Mouse (Mus musculus): Measurements from ENCODE around the gene Chid1. TPM values are rescaled to one million over a fixed set of nuclear protein-coding genes. Genes with fewer than 3 reads are reported as not detected.

Chid1 gene
- polyA plus RNA-seq, 1 experiment from 2014 or later, result 25.0 TPM

DNA sequence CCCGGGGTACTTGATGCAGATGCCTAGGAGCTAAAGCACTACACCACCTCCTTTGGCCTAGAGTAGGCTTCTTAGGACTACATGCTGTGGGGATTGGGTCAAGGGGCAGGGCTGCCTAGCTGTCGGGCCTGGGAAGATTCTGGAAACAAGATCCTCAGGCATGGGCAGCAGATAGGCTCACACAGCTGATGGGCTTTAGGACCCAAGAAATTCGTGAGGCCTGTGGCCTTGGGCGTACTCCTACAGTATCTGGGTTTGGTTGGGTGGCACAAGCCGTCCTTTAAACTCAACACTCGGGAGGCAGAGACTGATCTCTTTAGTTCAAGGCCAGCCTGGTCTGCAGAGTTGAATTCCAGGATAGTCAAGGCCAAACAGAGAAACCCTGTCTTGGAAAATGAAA lies 67.4 kb downstream of the Chid1 start:
- H3K4me3 ChIP-seq (ENCODE audit: inconsistent target), result no peak overlapping the region
- WGBS (ENCODE audit: missing documents), result 89% methylated on average over 6 of the region's 6 CpGs
- no peak overlapping the region for H3K27ac ChIP-seq
- peaks cover 17% of the 10 kb centered on the region; the same call in 1 of the 2 replicates for H3K36me3 ChIP-seq (ENCODE audit: inconsistent target)
- H3K79me2 ChIP-seq (ENCODE audit: inconsistent target), result peaks cover 73% of the 10 kb centered on the region

DNA sequence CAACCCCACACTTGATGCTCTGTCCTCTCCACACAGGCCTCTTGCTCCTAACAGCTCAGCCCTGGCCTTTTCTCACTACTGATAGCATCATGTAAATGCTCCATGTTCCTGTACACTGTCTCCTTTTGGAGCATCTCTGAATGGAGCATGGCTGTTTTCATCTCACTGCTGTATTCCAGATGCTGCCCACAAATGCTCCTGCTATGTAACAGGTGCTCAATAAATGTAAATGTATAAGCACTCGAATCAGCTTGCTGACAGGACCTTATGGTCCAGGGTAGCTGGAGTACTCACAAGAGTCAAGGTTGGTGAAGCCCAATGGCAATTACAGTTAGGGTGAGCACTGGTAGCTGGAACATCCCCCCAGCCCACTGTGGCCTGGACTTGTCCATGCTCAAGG lies 68.4 kb downstream of the Chid1 start:
- H3K79me2 ChIP-seq (ENCODE audit: inconsistent target), result peaks cover 63% of the 10 kb centered on the region
- WGBS (ENCODE audit: missing documents), result 100% methylated on average over 1 of the region's 1 CpGs
- H3K27ac ChIP-seq, result no peak overlapping the region
- peaks cover 17% of the 10 kb centered on the region; the same call in 1 of the 2 replicates for H3K36me3 ChIP-seq (ENCODE audit: inconsistent target)
- H3K4me3 ChIP-seq (ENCODE audit: inconsistent target), result no peak overlapping the region

GRCm38 (mm10) chr7:141470637-141470944 lies 69.1 kb downstream of the Chid1 start:
- WGBS (ENCODE audit: missing documents), result 89% methylated on average over 8 of the region's 10 CpGs
- Histone ChIP-seq H3K79me2 (ENCODE audit: inconsistent target) (peaks cover 62% of the 10 kb centered on the region), H3K36me3 (ENCODE audit: inconsistent target) (peaks cover 17% of the 10 kb centered on the region; the same call in 1 of the 2 replicates), H3K27ac (no peak overlapping the region), H3K4me3 (ENCODE audit: inconsistent target) (no peak overlapping the region)

GRCm38 (mm10) chr7:141469901-141470636 lies 69.6 kb downstream of the Chid1 start:
- H3K36me3 ChIP-seq (ENCODE audit: inconsistent target), result peaks cover 17% of the 10 kb centered on the region; the same call in 1 of the 2 replicates
- 94% methylated on average over 17 of the region's 18 CpGs for WGBS (ENCODE audit: missing documents)
- no peak overlapping the region for H3K4me3 ChIP-seq (ENCODE audit: inconsistent target)
- no peak overlapping the region; the same call in 1 of the 2 replicates for H3K27ac ChIP-seq
- H3K79me2 ChIP-seq (ENCODE audit: inconsistent target), result peaks cover 62% of the 10 kb centered on the region

- WGBS (ENCODE audit: missing documents), result 97% methylated on average over 6 of the region's 6 CpGs
- Histone ChIP-seq H3K27ac (peak overlapping the region; percentile 82), H3K36me3 (ENCODE audit: inconsistent target) (peaks cover 17% of the 10 kb centered on the region; the same call in 1 of the 2 replicates), H3K79me2 (ENCODE audit: inconsistent target) (peaks cover 56% of the 10 kb centered on the region), H3K4me3 (ENCODE audit: inconsistent target) (peak overlapping the region; percentile 92)
Measured at GRCm38 (mm10) chr7:141469352-141469751, 70.3 kb downstream of the Chid1 start.

GRCm38 (mm10) chr7:141468522-141469211 lies 71.0 kb downstream of the Chid1 start:
- Histone ChIP-seq H3K79me2 (ENCODE audit: inconsistent target) (peaks cover 50% of the 10 kb centered on the region), H3K4me3 (ENCODE audit: inconsistent target) (peak overlapping the region; percentile 92), H3K27ac (peak overlapping the region; percentile 82), H3K36me3 (ENCODE audit: inconsistent target) (peaks cover 17% of the 10 kb centered on the region; the same call in 1 of the 2 replicates)
- 4% methylated on average over 8 of the region's 8 CpGs for WGBS (ENCODE audit: missing documents)

DNA sequence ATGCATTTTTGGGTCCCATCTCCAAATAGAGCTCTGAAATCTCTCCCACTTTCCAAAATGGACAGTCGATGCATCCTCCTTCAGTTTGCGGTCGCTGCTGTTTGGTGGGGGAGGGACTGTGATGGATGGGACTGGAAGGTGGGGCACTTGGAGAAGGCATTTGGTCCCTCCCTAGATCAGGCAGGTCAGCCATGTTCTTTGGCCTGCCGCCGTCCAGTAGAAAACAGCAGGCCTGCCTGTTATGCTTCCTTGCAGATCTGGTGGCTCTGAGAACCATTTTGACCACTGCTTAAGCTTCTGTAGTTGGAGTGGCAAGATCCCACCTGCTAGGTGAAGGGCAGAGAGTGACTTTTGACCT lies 71.5 kb downstream of the Chid1 start:
- Histone ChIP-seq H3K27ac (peak overlapping the region; percentile 82), H3K36me3 (ENCODE audit: inconsistent target) (peaks cover 17% of the 10 kb centered on the region; the same call in 1 of the 2 replicates), H3K4me3 (ENCODE audit: inconsistent target) (peak overlapping the region; percentile 92), H3K79me2 (ENCODE audit: inconsistent target) (peaks cover 44% of the 10 kb centered on the region)
- WGBS (ENCODE audit: missing documents), result 36% methylated on average over 5 of the region's 5 CpGs

GRCm38 (mm10) chr7:141467230-141468030 lies 72.2 kb downstream of the Chid1 start, which contains the start of gene Cd151:
TSS of gene Cd151 (plus strand) at chr7:141467392.
- WGBS (ENCODE audit: missing documents), result 1% methylated on average over 46 of the region's 52 CpGs
- H3K36me3 ChIP-seq (ENCODE audit: inconsistent target), result peaks cover 16% of the 10 kb centered on the region; the same call in 1 of the 2 replicates
- H3K79me2 ChIP-seq (ENCODE audit: inconsistent target), result peaks cover 38% of the 10 kb centered on the region
- H3K27ac ChIP-seq, result peak within 1 kb of the TSS; percentile 82
- H3K4me3 ChIP-seq (ENCODE audit: inconsistent target), result peak within 1 kb of the TSS; percentile 92

DNA sequence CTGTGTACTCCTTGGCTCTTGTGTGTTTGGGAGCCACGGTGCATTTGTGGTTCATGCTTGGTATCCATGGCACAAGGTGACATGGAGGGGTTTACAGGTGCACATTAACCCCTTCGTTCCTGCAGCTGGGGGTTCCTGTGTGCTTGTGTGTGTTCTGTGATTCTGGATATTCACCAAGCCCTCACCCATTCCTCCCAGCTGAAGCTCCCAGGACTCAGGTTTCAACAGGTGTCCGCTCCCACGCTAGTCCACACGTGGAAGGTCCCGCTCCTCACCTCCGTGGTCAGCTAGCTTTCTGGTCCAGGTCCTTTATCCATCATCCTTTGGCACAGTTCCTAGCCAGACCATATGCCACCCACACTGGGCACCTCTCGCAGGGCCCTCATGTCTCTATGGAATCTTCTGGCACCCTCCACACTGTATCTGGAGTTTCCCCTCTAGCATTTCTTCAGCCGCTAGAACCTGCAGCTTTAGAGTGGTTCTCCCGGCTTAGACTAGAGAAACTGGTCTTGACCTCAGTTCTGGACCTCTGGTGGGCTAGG lies 73.0 kb downstream of the Chid1 start:
- WGBS (ENCODE audit: missing documents), result 76% methylated on average over 10 of the region's 10 CpGs
- peak overlapping the region; percentile 78 for H3K27ac ChIP-seq
- H3K4me3 ChIP-seq (ENCODE audit: inconsistent target), result no peak overlapping the region; the same call in 1 of the 2 replicates
- H3K36me3 ChIP-seq (ENCODE audit: inconsistent target), result peaks cover 12% of the 10 kb centered on the region; the same call in 1 of the 2 replicates
- H3K79me2 ChIP-seq (ENCODE audit: inconsistent target), result peaks cover 40% of the 10 kb centered on the region

DNA sequence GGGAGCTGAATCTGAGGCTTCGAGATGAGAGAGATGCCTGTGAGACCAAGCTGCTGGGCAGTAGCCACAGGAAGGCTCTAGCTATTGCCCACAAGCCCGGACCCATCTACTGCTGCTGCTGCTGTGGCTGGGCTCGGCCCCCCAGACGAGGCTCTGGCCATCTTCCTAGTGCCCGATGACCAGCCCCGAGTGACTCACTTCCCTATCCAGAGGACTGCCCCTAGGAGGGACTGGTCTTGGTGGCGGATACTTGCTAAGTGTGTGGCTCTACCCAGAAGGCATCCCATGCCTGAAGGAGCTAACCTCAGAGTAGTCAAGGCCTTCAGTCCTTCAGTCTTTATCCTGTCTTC lies 73.6 kb downstream of the Chid1 start:
- peaks cover 9% of the 10 kb centered on the region; the same call in 1 of the 2 replicates for H3K36me3 ChIP-seq (ENCODE audit: inconsistent target)
- H3K4me3 ChIP-seq (ENCODE audit: inconsistent target), result peak overlapping the region; percentile 2; the same call in 1 of the 2 replicates
- WGBS (ENCODE audit: missing documents), result 31% methylated on average over 6 of the region's 7 CpGs
- H3K27ac ChIP-seq, result peak overlapping the region; percentile 78
- peaks cover 40% of the 10 kb centered on the region for H3K79me2 ChIP-seq (ENCODE audit: inconsistent target)

DNA sequence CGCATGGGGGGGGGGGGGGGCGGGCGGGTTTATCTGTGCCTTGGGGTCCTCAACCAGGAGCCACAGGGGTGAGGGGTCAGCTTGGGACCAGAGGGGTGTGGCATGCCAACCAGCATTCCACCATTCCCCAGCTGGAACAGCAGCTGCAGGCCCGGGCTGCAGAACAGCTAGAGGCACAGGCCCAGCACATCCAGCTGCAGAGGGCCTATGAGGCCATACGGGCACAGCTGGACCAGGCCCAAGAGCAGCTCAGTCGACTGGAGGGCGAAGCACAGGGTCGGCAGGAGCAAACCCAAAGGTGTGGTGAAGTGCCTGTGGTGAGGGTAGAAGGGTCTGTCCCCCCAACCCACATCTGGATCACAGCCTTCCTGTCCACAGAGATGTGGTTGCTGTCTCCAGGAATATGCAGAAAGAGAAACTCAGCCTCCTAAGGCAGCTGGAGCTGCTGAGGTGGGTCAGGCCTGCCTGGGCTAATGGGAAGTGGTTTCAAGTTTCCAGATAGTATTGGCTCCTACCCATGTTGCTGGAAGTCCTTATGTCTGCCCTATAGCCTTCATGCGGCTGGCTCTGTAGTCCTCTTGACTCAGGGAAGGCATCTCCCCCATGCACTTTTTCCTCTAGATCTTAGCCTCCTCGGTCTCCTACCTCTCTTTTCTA lies 74.1 kb downstream of the Chid1 start:
- Histone ChIP-seq H3K4me3 (ENCODE audit: inconsistent target) (peak overlapping the region; percentile 2; the same call in 1 of the 2 replicates), H3K79me2 (ENCODE audit: inconsistent target) (peaks cover 38% of the 10 kb centered on the region), H3K27ac (peak overlapping the region; percentile 78), H3K36me3 (ENCODE audit: inconsistent target) (peaks cover 6% of the 10 kb centered on the region; the same call in 1 of the 2 replicates)
- WGBS (ENCODE audit: missing documents), result 57% methylated on average over 9 of the region's 10 CpGs

DNA sequence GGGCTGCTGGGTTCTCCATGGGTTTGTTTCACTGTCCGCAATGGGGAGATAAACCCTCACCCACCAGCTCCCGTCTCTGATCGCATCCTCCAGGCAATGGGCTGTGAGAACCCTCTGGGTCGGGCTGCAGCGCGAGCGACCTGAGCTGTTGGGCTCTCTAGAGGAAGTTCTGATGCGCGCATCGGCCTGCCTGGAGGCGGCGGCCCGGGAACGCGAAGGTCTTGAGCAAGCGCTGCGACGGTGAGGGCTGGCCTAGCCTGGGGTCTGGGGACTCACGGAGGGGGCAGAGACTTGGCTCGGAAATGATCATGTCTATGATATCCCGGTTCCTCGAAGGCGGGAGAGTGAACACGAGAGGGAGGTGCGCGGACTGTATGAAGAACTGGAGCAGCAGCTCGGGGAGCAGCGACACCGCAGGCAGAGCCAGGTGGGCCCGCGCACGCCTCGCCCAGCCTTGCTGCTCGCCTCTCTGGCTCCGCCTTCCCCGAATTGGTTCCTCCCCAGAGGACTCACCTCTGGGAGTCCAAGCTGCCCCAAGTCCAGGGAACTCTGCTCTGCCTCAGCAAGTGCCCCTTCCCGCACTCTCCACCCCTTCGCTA lies 75.0 kb downstream of the Chid1 start:
- Histone ChIP-seq H3K36me3 (ENCODE audit: inconsistent target) (no peaks in the 10 kb centered on the region; the same call in 1 of the 2 replicates), H3K27ac (no peak overlapping the region), H3K4me3 (ENCODE audit: inconsistent target) (no peak overlapping the region), H3K79me2 (ENCODE audit: inconsistent target) (peaks cover 30% of the 10 kb centered on the region)
- WGBS (ENCODE audit: missing documents), result 28% methylated on average over 38 of the region's 38 CpGs

DNA sequence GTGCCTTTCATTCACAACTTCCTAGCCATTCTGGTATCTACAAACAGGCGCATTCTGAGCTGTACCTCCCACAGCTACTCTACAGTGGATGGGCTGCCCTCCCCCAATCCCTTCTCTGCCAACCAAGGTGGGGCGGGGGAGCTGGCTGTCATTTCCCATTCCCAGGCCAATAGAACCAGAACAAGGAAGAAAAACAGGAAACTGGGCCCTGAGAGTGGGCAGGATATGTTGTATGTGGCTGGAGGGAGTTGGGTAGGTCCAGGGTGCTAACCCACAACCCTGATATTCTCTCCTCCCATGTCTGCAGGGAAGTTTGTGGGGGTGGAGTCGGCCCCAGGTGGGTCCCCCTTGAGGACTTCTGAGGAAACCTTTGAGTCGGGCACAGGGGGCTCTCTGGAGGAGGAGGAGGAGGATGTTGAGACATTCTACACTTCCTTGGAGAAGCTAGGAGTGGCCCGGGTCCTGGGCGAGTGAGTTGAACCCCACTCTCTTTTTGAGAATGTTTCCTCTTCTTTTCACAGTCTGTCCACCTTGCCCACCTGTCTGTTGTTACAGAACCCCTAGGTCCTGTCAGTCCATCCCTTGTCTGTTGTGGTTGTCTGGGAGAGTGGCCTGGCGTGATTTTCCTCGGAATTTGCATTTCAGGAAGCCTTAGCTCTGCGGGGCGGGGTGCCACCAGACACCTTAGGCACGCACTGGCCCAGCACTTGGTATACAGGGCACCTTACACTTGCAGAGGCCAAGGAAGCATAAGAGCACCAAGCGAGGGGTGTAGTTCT lies 75.6 kb downstream of the Chid1 start:
- Histone ChIP-seq H3K27ac (no peak overlapping the region), H3K36me3 (ENCODE audit: inconsistent target) (peaks cover 3% of the 10 kb centered on the region; the same call in 1 of the 2 replicates), H3K4me3 (ENCODE audit: inconsistent target) (no peak overlapping the region), H3K79me2 (ENCODE audit: inconsistent target) (peaks cover 23% of the 10 kb centered on the region)
- 39% methylated on average over 12 of the region's 12 CpGs for WGBS (ENCODE audit: missing documents)

Measured in macrophage (primary cell).